Mouse (Mus musculus) retina, postnatal 7 days (tissue): ENCODE data around the gene Pfdn6.

ENCODE experiments used
- DNase-seq: peaks from one replicate; pipeline ENCODE4 v3.0.0-alpha.2; 2012; ENCODE audit warnings: low read depth, low spot score

Pfdn6 gene

GRCm38 (mm10) chr17:33931947-33932346 lies 8.2 kb downstream of the Pfdn6 start:
- no peak for DNase-seq

DNA sequence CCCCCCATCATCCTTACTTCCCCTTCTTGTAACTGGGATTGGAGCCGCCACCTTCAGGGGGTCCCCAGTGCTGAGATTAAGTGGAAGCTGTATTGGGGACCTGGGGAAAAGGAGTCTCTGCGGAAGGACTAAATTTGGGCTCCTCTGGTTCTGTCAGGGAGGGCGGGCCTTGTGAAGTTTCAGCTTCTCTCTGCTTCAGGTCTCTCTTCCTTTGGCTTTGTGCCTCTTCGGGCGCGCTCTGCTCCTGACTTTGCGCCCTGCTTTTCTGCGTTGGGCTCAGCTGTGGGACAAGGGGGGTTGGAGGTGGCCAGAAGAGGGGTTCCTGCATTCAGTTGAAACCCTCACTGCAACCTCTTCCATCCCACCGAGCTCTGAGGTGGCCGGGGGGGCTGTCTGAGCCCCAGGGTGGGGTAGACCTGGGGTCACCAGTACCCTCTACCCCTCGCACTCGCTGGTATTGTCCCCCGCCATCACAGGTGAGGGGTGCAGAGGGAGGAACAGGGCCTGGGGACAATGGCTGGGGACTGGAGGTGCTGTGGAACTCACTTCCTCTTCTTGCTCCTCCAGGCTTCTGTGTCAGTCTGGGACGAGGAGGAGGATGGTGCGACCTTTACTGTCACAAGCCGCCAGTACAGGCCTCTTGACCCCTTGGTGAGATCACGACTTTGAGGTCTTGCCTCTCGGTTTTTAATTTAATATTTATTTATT lies 8.8 kb downstream of the Pfdn6 start:
- no peak for DNase-seq

DNA sequence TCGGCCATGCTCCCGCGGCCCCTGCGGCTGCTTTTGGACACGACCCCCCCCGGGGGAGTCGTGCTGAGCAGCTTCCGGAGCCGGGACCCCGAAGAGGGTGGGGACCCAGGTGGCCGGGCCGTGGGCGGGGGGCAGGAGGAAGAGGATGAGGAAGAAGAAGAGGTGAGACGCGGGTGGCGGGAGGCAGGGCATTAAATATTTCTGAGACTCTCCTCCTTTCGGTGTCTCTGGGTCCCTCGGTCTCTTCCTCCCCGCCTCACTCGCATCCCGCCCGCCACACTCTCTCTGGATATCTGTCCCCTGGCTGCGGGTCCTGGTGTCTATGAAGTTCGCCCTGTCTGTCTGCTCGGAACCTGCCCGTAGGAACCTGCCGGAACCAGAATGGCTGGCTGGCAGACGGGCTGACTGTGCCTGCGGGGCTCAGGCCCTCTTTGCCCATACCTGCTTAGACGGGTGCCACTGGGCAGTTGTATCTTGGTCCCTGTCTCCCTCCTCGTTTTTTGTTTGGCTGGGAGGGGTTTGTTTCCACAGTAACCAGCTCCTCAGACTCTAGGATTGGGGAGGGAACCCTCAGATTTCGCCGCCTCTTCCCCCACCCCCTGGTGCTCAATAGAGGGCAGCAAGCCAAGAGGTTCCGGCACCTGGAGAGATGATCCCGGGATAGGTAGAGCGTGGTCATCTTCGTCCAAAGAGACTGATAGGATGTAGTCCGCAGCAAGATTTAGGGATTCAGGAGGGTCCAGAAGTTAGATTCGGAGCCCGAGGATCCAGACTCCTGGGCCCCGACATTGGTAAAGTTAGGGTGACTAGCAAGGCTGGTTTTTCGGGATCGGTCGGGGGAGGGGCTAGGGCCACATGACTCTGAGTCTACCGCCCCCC lies 9.6 kb downstream of the Pfdn6 start:
- DNase-seq = no peak

DNA sequence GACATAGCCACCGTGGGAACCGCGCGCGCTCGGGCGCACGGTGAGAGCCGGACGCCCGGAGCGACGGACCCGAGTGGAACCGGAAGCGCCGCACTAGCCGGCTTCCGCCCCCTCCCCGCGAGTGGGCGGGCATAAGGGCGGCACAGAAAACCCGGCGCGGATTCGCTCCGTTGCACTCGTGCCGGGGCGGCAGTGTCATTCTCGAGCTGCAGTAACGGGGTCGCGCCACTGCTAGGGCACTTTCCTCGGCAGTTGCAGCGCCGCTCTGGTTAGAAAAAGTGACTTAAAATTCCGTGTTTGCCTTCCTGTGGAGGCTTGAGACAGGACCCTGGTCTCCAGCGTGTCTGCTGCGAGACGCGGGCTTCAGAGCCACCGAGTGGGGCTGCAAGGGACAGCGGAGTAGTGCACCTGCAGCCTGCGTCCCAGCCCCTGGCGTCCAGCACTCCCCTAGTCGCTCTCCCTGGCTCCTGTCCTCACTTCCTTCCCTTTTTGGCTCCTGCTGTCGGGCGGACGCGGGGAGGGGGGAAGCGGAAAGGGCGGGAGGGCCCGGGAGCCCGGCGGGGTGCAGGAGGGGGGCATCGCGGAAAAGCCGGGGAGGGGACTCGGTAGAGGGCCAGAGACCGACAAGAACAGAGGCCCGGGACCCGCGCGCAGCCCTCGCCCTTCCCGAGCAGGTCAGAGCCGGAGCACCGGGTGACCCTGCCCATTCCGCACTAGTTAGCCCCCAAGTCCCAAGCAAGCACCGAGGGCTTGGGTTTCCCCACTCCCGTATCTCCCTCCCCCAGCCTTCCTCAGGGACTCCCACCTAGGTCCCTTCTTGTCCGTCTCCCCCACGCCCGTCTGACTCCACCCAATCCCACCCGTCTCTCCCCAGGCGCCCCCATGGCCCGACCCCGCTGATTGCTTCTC lies 10.5 kb downstream of the Pfdn6 start, which contains the start of gene Rgl2:
Gene Rgl2 (plus strand): TSS at position 173 of the 909 bp plus-strand sequence.
- peak; percentile 91 for DNase-seq

DNA sequence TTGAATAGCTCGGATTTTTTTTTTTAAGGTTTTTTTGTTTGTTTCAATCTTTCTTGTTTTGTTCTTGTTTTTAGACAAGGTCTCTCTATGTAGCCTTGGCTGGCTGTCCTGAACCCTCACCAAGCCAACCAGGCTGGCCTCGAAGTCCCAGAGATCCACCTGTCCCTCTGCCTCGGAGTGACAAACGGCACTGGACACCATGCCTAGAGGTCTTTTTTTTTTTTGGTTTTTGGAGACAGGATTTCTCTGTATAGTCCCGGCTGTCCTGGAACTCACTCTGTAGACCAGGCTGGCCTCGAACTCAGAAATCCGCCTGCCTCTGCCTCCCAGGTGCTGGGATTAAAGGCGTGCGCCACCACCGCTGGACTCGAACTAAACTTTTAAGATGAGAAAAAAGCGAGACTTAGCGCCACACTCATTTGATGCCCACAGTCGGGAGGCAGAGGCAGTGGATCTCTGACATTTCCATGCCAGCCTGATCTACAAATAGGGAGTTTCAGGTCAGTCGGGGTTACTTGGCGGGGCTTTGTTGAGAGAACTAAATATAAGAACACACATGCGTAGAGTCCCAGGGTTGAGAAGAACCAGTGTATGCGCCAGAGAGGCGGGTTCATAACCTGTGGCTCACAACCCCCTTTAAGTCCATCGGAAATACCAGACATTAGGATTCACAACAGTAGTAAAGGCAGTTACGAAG lies 11.7 kb downstream of the Pfdn6 start:
- no peak for DNase-seq

DNA sequence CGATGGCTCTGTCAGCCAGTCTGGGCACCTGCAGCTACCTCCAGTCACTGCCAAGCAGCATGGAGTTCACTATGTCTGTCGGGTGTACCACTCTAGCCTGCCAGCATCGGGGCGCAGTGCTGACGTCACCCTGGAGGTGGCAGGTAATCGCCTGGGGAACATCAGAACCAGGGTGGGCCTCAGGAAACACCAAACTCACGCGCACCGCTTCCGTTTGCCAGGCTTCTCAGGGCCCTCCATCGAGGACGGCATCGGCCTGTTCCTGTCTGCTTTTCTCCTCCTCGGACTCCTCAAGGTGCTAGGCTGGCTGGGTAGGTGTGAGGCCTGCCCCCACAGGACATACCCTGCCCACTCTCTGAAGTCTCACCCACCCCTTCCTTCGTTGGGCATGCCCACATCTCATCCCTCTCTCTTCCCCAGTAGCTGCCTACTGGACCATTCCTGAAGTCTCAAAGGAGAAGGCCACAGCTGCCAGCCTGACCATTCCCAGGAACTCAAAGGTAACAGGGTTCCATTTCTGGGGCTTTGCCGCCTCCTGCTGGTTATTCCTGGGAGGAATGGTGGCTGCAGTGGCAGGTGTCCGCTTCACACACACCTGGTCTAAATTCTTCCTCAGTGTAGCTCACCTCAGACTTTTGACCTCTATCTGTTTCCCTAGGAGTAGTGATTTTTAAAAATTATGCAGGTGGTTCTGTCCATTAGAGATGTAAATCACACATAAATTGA lies 13.8 kb downstream of the Pfdn6 start:
- no peak for DNase-seq

DNA sequence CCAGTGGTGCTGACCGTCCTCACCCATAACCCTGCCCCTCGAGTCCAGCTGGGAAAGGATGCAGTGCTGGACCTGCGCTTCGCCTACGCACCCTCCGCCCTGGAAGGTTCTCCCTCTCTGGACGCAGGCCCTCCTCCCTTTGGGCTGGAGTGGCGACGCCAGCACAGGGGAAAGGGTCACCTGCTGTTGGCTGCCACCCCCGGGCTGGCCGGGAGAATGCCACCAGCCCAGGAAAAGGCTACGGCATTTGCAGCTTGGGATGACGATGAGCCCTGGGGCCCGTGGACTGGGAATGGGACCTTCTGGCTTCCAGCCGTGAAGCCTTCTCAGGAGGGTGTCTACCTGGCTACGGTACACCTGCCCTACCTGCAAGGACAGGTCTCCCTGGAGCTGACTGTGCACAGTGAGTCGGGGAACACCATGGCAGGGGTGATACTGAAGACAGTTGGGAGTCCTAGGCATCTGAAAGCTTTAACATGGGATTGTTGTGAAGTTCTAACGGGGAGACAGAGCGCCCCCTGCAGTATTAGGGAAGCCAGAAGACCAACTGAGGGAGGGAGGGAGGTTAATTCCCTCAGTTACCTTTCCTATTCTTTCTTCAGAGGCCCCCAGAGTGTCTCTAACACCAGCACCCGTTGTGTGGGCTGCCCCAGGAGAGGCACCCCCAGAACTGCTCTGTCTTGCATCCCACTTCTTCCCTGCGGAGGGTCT lies 14.6 kb downstream of the Pfdn6 start:
- no peak for DNase-seq

DNA sequence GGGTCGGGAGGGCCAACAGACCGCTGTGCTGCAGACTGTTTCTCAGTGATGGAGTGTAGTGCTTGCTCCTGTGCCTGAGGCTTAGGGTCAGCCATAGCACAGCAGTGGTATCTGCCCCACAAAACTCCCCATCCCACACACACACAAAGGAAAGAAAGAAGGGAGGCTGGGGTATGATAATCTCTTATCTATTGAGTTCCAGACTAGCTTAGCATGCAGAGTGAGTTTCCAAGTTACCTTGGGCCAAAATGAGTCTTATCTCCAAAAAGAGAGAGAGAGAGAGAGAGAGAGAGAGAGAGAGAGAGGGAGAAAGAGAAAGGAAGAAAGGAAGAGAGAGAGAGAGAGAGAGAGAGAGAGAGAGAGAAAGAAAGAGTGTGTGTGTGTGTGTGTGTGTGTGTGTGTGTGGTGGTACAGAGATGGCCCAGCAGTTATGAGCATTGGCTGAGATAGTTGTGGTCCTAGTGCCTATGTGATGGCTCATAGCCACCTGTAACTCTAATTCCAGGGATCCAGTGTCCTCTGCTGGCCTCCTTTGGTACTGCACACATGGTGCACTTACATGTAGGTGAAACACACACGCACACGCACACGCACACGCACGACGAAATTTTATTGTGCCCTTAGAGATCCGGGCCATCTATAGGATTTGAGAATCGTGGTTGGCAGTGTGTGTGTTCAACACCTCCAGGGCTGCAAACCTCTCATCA lies 15.4 kb downstream of the Pfdn6 start:
- no peak for DNase-seq

DNA sequence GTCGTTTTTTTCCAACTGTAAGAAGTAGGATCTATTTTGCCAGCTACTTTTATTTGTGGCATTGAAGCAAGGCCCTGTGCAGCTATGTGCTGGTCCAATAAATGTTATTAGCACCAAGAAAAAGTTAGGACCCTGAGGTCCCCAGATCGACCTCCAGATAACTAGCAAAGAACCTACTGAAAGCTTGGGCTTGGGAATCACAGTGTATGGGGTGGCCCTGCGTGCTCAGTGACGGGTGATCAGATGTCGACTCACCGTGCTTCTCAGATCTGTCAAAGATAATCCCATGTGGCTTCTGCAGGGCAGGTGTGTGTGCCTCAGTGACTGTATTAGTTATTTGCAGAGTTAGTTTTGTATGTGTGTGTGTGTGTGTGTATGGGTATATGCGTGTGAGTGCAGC lies 18.8 kb downstream of the Pfdn6 start:
- DNase-seq = no peak

- DNase-seq = no peak
Observed at GRCm38 (mm10) chr17:33920282-33921097, 19.7 kb downstream of the Pfdn6 start.

GRCm38 (mm10) chr17:33919351-33920281 lies 20.5 kb downstream of the Pfdn6 start:
- DNase-seq = no peak

GRCm38 (mm10) chr17:33918293-33919203 lies 21.6 kb downstream of the Pfdn6 start:
- DNase-seq = no peak

DNA sequence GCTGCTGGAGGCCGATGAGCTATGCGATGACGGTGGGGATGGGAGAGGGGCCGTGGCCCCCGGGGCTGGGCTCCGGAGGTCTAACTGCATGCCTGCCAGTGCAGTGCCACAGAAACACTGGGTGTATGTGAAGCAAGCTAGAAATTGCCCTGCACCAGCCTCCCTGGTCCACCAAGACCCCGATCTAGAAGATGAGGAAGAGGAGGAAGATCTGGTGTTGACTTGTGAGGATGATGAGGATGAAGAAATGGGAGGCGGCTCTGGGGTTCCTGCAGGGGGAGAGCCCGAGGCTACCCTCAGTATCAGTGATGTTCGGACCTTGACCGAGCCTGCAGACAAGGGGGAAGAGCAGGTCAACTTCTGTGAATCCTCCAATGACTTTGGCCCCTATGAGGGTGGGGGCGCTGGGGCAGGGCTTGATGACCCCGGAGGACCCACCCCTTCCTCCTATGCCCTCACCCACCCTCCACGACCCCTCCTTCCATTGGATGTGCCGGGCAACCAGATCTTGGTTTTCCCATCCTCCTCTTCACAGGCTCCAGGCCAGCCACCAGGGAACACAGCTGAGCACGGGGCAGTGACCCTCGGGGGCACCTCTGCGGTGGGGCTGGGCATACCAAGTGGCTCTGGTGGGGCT lies 22.4 kb downstream of the Pfdn6 start:
- no peak for DNase-seq

GRCm38 (mm10) chr17:33916847-33917655 lies 23.1 kb downstream of the Pfdn6 start:
- no peak for DNase-seq

DNA sequence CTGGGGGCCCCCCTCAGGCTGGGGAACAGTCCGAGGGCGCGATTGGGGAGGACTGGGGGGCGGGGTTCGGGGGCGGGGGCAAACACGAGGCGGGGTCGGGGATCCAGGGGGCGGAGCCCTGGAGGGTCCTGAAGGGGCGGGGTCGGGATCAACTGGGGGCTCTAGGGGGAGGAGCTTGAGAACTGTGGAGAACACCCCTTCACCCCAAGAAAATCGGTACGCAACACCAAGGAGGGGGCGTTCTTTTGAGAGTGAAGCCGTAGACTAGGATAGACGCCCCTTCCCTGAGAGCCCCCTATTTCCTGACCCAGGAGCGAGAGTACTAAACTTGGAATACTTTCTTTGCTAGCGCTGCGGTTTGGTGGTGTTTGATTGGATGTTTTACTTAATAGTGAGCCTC lies 23.8 kb downstream of the Pfdn6 start:
- no peak for DNase-seq
